Mouse (Mus musculus) limb, embryonic 11.5 days (tissue): ENCODE measurements around the gene Mgea5. TPM values are rescaled to one million over a fixed set of nuclear protein-coding genes. Genes with fewer than 3 reads are reported as not detected.

Experiments used
- ATAC-seq: fragments of 200-750 bp; cut with Nextera tagmentation; 2 replicates; pipeline ENCODE4 v1.8.0; 2017; ENCODE audit warnings: low read depth; ENCODE audit not compliant: insufficient number of reproducible peaks, low FRiP score, low TSS enrichment
- DNase-seq: peaks from one replicate; pipeline ENCODE4 v3.0.0-alpha.2; 2015; ENCODE audit warnings: low spot score
- H3K27ac ChIP-seq: fragments of 300-500 bp; sonication (generic); replicated peaks from 2 replicates; pipeline ENCODE4 v1.5.1; 2014; ENCODE audit warnings: low read depth, mild to moderate bottlenecking, low read length
- H3K27me3 ChIP-seq: fragments of 300-500 bp; sonication (generic); 2 replicates; pipeline ENCODE4 v1.6.1; 2014; ENCODE audit warnings: mild to moderate bottlenecking, low read length, mixed read lengths; ENCODE audit not compliant: control insufficient read depth, insufficient read depth
- H3K36me3 ChIP-seq: fragments of 300-500 bp; sonication (generic); 2 replicates; pipeline ENCODE4 v1.6.1; 2014; ENCODE audit warnings: mild to moderate bottlenecking, low read length, moderate library complexity, mixed read lengths; ENCODE audit not compliant: control insufficient read depth, insufficient read depth
- H3K4me1 ChIP-seq: fragments of 300-500 bp; sonication (generic); 2 replicates; pipeline ENCODE4 v1.6.1; 2014; ENCODE audit warnings: low read length, mixed read lengths; ENCODE audit not compliant: control insufficient read depth, insufficient read depth
- H3K4me2 ChIP-seq: fragments of 300-500 bp; sonication (generic); 2 replicates; pipeline ENCODE4 v1.6.1; 2014; ENCODE audit warnings: low read depth, mild to moderate bottlenecking, moderate library complexity; ENCODE audit not compliant: severe bottlenecking
- H3K4me3 ChIP-seq: fragments of 300-500 bp; sonication (generic); 2 replicates; pipeline ENCODE4 v1.5.1; 2014; ENCODE audit warnings: low read depth, low read length
- H3K9ac ChIP-seq: fragments of 300-500 bp; sonication (generic); 2 replicates; pipeline ENCODE4 v1.6.1; 2014; ENCODE audit warnings: mild to moderate bottlenecking, low read length
- H3K9me3 ChIP-seq: fragments of 300-500 bp; sonication (generic); 2 replicates; pipeline ENCODE4 v1.6.1; 2016; ENCODE audit warnings: low read length; ENCODE audit not compliant: control insufficient read depth
- WGBS: fragments of 180-500 bp; shearing (Covaris S2); extraction: QIAGEN DNeasy Blood & Tissue Kit; methylation state at CpG from one replicate; pipeline ENCODE4 v1.1.7; 2014; 5-methylcytosine and 5-hydroxymethylcytosine counted together
- polyA plus RNA-seq: library from polyadenylated mRNA; unstranded; fragments of >200 nt; fragmentation: Nextera tagmentation; extraction: Ambion mirVana; gene quantifications from 2 replicates; pipeline ENCODE4 v1.2.1, GENCODE M21; 2014

Mgea5 gene
- polyA plus RNA-seq, 1 experiment from 2014 or later, result 65.5 TPM

- Histone ChIP-seq H3K9ac (peak within 1 kb of the TSS; percentile 30; the same call in 1 of the 2 replicates), H3K4me1 (peaks cover 30% of the 10 kb centered on the region), H3K9me3 (no peaks in the 10 kb centered on the region), H3K27ac (no peak within 1 kb of the TSS), H3K36me3 (peaks cover 2% of the 10 kb centered on the region), H3K4me2 (peak within 1 kb of the TSS; percentile 74), H3K4me3 (peak within 1 kb of the TSS; percentile 30), H3K27me3 (peaks cover 3% of the 10 kb centered on the region)
- DNase-seq (peak; percentile 58), ATAC-seq (peak; percentile 32; the same call in 1 of the 2 replicates)
- WGBS, result 0% methylated on average over 20 of the region's 29 CpGs
Measured at GRCm38 (mm10) chr19:45815831-45816405, 32.3 kb upstream of the Mgea5 start, which contains the start of gene Kcnip2. Gene Kcnip2, minus strand, starts transcription at chr19:45816061.

DNA sequence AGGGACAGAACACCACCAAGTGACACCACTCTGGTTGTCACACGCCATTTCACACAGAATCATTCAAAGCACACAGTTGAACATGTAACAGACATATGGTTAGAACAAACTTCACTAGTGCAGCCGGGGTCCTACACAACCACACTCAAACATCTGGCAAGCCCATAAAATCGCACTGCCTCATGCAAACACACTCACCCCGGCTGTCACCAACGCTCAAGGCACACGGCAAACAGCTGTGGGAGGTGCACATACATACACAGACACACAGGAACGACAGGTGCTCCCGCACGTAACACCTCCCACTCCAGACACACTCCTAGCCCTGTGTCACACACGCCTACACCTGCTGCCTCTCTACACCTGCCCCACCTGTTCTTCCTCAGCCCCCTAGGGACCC lies 31.5 kb upstream of the Mgea5 start:
- ATAC-seq, result 0 out of 2 replicates have a peak, but pooled peaks have one; percentile 28
- Histone ChIP-seq H3K9ac (no peak overlapping the region), H3K36me3 (peaks cover 2% of the 10 kb centered on the region), H3K4me1 (peaks cover 31% of the 10 kb centered on the region), H3K27ac (no peak overlapping the region), H3K4me3 (no peak overlapping the region), H3K9me3 (no peaks in the 10 kb centered on the region), H3K27me3 (peaks cover 3% of the 10 kb centered on the region), H3K4me2 (peak overlapping the region; percentile 74)
- DNase-seq, result peak; percentile 38
- WGBS, result 53% methylated on average over 10 of the region's 10 CpGs

DNA sequence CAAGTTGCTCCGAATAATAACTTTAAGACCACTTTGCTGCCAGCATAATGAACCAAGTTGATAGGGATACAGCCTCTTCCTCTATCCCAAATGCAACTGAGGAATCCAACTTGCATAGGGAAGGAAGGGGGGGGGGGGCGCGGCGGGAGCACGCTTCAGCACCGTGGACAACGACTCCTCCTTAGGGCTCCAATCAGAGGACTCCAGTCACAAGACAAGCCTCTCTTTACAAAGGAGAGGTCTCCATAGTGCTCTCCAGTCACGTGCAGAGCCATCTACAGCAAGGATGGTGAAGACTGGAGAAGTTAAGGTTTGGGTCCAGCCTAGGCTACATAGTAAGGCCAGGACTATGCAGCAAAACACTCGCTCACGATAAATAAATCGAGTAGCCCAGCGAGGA lies 30.2 kb upstream of the Mgea5 start:
- no peaks in the 10 kb centered on the region for H3K9me3 ChIP-seq
- no peak overlapping the region for H3K4me2 ChIP-seq
- peak; percentile 82 for DNase-seq
- no peak overlapping the region for H3K4me3 ChIP-seq
- H3K4me1 ChIP-seq, result peaks cover 31% of the 10 kb centered on the region
- no peak for ATAC-seq
- no peak overlapping the region for H3K9ac ChIP-seq
- 13% methylated on average over 12 of the region's 12 CpGs for WGBS
- H3K36me3 ChIP-seq, result peaks cover 2% of the 10 kb centered on the region; the same call in 1 of the 2 replicates
- H3K27ac ChIP-seq, result no peak overlapping the region
- H3K27me3 ChIP-seq, result peaks cover 3% of the 10 kb centered on the region

GRCm38 (mm10) chr19:45813263-45813662 lies 29.6 kb upstream of the Mgea5 start:
- Histone ChIP-seq H3K36me3 (peaks cover 2% of the 10 kb centered on the region; the same call in 1 of the 2 replicates), H3K27me3 (peaks cover 3% of the 10 kb centered on the region), H3K4me1 (peaks cover 31% of the 10 kb centered on the region), H3K4me3 (no peak overlapping the region), H3K27ac (no peak overlapping the region), H3K4me2 (no peak overlapping the region), H3K9ac (no peak overlapping the region), H3K9me3 (no peaks in the 10 kb centered on the region)
- ATAC-seq, result 0 out of 2 replicates have a peak, but pooled peaks have one; percentile 37
- DNase-seq, result peak; percentile 86
- 9% methylated on average over 11 of the region's 11 CpGs for WGBS

GRCm38 (mm10) chr19:45812673-45813252 lies 29.1 kb upstream of the Mgea5 start:
- ATAC-seq (no peak), DNase-seq (no peak)
- WGBS, result 17% methylated on average over 8 of the region's 8 CpGs
- Histone ChIP-seq H3K9me3 (no peaks in the 10 kb centered on the region), H3K27me3 (peaks cover 3% of the 10 kb centered on the region), H3K4me2 (peak overlapping the region; percentile 35; the same call in 1 of the 2 replicates), H3K36me3 (peaks cover 2% of the 10 kb centered on the region; the same call in 1 of the 2 replicates), H3K9ac (no peak overlapping the region), H3K4me3 (no peak overlapping the region), H3K27ac (no peak overlapping the region), H3K4me1 (peaks cover 31% of the 10 kb centered on the region)

GRCm38 (mm10) chr19:45812115-45812514 lies 28.5 kb upstream of the Mgea5 start:
- no peak for ATAC-seq
- Histone ChIP-seq H3K9ac (no peak overlapping the region), H3K4me2 (peak overlapping the region; percentile 35), H3K9me3 (no peaks in the 10 kb centered on the region), H3K27me3 (peaks cover 3% of the 10 kb centered on the region), H3K4me1 (peaks cover 28% of the 10 kb centered on the region), H3K4me3 (0 out of 2 replicates have a peak overlapping the region, but pooled peaks have one; percentile 3), H3K27ac (no peak overlapping the region), H3K36me3 (peaks cover 2% of the 10 kb centered on the region; the same call in 1 of the 2 replicates)
- peak; percentile 51 for DNase-seq
- 1% methylated on average over 16 of the region's 16 CpGs for WGBS

DNA sequence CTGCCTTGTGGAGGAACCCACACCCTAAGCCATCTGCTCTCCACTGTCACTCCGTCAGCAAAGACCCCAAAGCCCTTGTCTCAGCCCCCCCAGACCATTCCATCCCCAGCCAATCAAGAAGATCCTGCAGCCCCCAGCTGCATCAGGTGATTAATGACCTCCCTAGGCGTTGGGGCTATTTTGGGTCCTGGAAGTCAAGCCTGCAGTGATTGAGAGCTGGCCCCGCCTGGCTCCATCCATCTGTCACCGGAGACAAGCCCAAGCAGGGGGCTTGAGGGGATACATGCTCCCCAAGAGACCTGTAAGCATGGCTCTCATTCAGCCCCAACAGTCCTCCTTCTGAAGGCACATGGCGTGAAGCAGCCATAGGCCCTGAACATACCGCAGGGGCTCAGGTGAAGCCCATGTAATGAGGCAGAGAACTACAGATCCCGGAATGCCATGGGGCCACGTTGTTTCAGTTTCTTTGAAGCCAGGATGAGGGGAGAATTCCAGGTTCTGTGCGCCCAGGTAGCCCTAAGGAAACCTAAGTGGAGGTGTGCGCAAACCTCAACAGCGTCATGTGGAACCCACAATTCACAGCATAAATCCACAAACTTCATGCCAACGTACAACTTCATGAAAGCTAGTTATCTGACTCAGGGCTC lies 27.5 kb upstream of the Mgea5 start:
- H3K9ac ChIP-seq, result no peak overlapping the region
- no peak overlapping the region for H3K27ac ChIP-seq
- no peak for DNase-seq
- no peak overlapping the region for H3K4me3 ChIP-seq
- 47% methylated on average over 12 of the region's 12 CpGs for WGBS
- no peaks in the 10 kb centered on the region for H3K9me3 ChIP-seq
- H3K27me3 ChIP-seq, result peaks cover 3% of the 10 kb centered on the region
- H3K4me2 ChIP-seq, result no peak overlapping the region
- H3K36me3 ChIP-seq, result no peaks in the 10 kb centered on the region
- H3K4me1 ChIP-seq, result peaks cover 20% of the 10 kb centered on the region
- ATAC-seq, result no peak

DNA sequence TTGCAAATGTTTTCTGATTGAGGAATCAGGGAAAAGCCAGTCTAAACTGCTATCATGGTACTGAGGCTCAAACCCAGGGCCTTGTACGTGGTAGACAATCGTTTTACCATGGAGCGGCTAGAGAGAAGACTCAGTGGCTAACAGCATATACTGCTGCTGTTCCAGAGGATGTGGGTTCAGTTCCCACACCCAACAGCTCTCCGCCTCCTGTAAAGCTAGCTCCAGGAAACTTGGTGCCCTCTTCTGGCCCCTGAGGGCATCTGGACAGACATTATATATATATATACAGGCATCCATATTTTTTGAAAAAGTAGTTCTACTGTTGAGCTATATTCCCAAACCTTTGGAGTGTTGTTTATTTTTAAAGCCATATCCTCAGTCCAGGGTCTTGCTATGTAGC lies 24.1 kb upstream of the Mgea5 start:
- Histone ChIP-seq H3K9me3 (no peaks in the 10 kb centered on the region), H3K27ac (no peak overlapping the region), H3K4me1 (peaks cover 11% of the 10 kb centered on the region), H3K9ac (no peak overlapping the region), H3K27me3 (no peaks in the 10 kb centered on the region), H3K4me2 (no peak overlapping the region), H3K4me3 (no peak overlapping the region), H3K36me3 (no peaks in the 10 kb centered on the region)
- WGBS, result 94% methylated on average over 4 of the region's 4 CpGs
- DNase-seq, result no peak
- no peak for ATAC-seq
